Mouse (Mus musculus) neural tube, embryonic 12.5 days (tissue): ENCODE data around the gene Foxr1. TPM values are rescaled to one million over a fixed set of nuclear protein-coding genes. Genes with fewer than 3 reads are reported as not detected.

Source experiments
- ATAC-seq: fragments of 200-750 bp; cut with Nextera tagmentation; 2 replicates; pipeline ENCODE4 v1.8.0; 2017; ENCODE audit warnings: low read depth, mild to moderate bottlenecking, moderate TSS enrichment, moderate library complexity; ENCODE audit not compliant: low FRiP score
- H3K27ac ChIP-seq: fragments of 300-500 bp; sonication (generic); 2 replicates; pipeline ENCODE4 v1.5.1; 2016
- H3K27me3 ChIP-seq: fragments of 300-500 bp; sonication (generic); replicated peaks from 2 replicates; pipeline ENCODE4 v1.6.1; 2016; ENCODE audit warnings: mild to moderate bottlenecking
- H3K36me3 ChIP-seq: fragments of 300-500 bp; sonication (generic); 2 replicates; pipeline ENCODE4 v1.6.1; 2016; ENCODE audit warnings: mild to moderate bottlenecking
- H3K4me1 ChIP-seq: fragments of 300-500 bp; sonication (generic); 2 replicates; pipeline ENCODE4 v1.6.1; 2016
- H3K4me2 ChIP-seq: fragments of 300-500 bp; sonication (generic); replicated peaks from 2 replicates; pipeline ENCODE4 v1.6.1; 2016; ENCODE audit warnings: mild to moderate bottlenecking
- H3K4me3 ChIP-seq: fragments of 300-500 bp; sonication (generic); 2 replicates; pipeline ENCODE4 v1.5.1; 2016
- H3K9ac ChIP-seq: fragments of 300-500 bp; sonication (generic); 2 replicates; pipeline ENCODE4 v1.6.1; 2016; ENCODE audit warnings: mild to moderate bottlenecking
- H3K9me3 ChIP-seq: fragments of 300-500 bp; sonication (generic); 2 replicates; pipeline ENCODE4 v1.6.1; 2016; ENCODE audit warnings: mild to moderate bottlenecking
- WGBS: fragments of 180-500 bp; shearing (Covaris S2); methylation state at CpG from one replicate; pipeline ENCODE4 v1.1.7; 2016; 5-methylcytosine and 5-hydroxymethylcytosine counted together
- polyA plus RNA-seq: library from polyadenylated mRNA; unstranded; fragments of >200 nt; fragmentation: Nextera tagmentation; extraction: Ambion mirVana; gene quantifications from 2 replicates; pipeline ENCODE4 v1.2.1, GENCODE M21; 2016

The Foxr1 gene
- polyA plus RNA-seq, 1 experiment from 2014 or later = not detected

DNA sequence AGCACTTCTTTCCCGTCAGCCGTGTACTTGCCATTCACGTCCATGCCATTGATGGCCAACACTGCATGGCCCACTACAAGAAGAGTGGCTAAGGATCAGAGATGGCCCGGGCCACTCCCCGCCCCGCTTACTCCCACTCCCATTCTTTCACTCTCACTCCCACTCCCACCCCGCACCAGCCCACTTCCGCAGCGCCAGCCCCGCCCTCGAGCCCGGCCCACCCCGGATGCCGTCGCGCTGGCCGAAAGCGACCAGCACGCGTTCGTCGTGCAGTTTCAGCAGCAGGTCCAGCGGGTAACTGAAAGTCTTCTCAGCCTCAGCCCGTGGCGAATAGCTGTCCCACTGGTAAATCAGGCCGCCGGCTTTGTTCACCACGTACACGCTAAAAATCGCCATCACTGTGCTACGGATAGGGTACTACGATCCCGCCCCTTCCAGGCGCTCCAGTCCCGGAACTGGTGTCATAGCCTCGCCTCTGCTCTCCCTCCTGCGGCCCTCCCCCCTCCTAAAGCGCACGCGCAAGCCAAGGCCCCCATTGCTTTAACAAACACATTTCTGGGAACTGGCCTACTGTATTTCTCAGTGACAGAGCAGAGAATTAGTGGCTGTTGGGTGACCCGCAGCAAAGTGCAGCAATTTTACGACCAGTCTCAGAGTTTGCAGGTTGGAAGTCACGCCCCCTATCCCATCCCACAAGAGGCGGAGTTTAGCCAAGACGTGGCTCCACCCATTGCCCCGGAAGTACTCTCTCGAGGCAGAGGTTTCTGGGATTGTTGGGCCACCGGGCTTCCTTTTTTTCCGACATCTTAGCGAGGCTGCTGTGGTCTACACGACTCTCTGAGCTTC, 33.8 kb downstream of the Foxr1 start, which contains the start of the genes Rps25 and Trappc4:
TSS of gene Rps25 (plus strand) at position 234 of the 846 bp plus-strand sequence.
TSS of gene Trappc4 (minus strand) at position 695 of the 846 bp plus-strand sequence.
- peak within 1 kb of the TSS; percentile 86 for H3K27ac ChIP-seq
- H3K4me1 ChIP-seq = peaks cover 11% of the 10 kb centered on the region
- H3K4me3 ChIP-seq = peak within 1 kb of the TSS; percentile 72
- peaks cover 63% of the 10 kb centered on the region for H3K36me3 ChIP-seq
- under 1% methylated on average over 51 of the region's 51 CpGs for whole genome bisulfite sequencing
- H3K9ac ChIP-seq = peak within 1 kb of the TSS; percentile 73
- H3K27me3 ChIP-seq = no peaks in the 10 kb centered on the region
- H3K4me2 ChIP-seq = peak within 1 kb of the TSS; percentile 86
- peak; percentile 95 for ATAC-seq
- no peaks in the 10 kb centered on the region for H3K9me3 ChIP-seq

DNA sequence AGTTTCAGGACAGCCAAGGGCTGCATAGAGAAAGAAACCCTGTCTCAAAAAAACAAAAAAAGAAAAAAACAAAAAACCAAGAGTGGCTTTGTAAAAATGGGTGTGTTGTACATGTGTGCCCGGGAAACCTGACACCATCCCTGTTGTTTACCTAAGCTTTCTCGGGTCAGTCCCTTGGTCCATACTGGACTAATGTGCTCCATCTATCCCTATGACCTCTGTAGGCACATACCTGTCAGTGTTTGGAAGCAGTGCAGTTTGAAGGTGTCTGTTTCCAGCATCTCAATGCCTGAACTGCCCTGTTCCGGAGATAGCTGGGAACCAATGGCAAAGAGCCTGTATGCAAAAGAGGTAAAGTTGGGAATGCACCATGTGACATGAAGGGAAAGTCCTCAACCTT, 35.9 kb downstream of the Foxr1 start:
- H3K4me3 ChIP-seq = no peak overlapping the region
- no peak overlapping the region for H3K27ac ChIP-seq
- H3K36me3 ChIP-seq = peaks cover 63% of the 10 kb centered on the region
- H3K9me3 ChIP-seq = no peaks in the 10 kb centered on the region
- 86% methylated on average over 3 of the region's 3 CpGs for WGBS
- H3K4me1 ChIP-seq = peaks cover 11% of the 10 kb centered on the region
- ATAC-seq = no peak
- H3K9ac ChIP-seq = no peak overlapping the region
- H3K4me2 ChIP-seq = no peak overlapping the region
- H3K27me3 ChIP-seq = no peaks in the 10 kb centered on the region

DNA sequence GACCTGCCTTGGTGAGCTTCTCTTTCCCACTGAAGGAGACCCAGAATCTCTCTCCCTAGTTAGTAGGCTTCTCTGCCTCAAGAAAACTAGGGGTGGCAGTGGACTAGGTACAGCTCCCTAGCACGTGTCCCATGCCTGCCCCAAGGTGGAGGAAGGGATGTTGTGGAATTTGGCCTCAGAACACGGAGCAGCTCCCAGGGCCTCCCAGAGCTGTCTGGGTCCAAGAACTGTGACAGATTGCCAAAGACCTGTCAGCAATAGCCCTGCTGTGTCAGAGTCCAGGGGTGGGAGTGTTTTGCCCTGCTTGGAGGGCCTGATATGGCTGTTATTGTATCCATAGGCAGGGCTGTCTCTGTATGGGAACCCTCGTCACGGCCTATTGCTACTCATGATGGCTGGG, 39.9 kb downstream of the Foxr1 start:
- peaks cover 24% of the 10 kb centered on the region for H3K4me1 ChIP-seq
- no peak overlapping the region for H3K27ac ChIP-seq
- no peak overlapping the region for H3K9ac ChIP-seq
- H3K4me2 ChIP-seq = no peak overlapping the region
- no peak for ATAC-seq
- H3K27me3 ChIP-seq = no peaks in the 10 kb centered on the region
- no peak overlapping the region; the same call in 1 of the 2 replicates for H3K4me3 ChIP-seq
- H3K36me3 ChIP-seq = peaks cover 66% of the 10 kb centered on the region
- WGBS = 90% methylated on average over 4 of the region's 4 CpGs
- H3K9me3 ChIP-seq = no peaks in the 10 kb centered on the region

DNA sequence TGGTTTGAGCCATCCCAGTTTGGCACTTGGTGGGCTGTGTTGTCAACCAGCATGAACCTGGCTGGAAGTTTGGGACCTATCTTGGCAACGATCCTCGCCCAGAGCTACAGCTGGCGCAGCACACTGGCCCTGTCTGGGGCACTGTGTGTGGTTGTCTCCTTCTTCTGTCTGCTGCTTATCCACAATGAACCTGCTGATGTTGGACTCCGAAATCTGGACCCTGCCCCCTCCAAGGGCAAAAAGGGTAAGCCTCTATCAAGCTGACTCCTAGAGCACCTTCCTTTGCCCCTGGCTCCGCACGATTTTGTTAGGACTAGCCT, 41.2 kb downstream of the Foxr1 start:
- Histone ChIP-seq H3K27me3 (no peaks in the 10 kb centered on the region), H3K36me3 (peaks cover 62% of the 10 kb centered on the region), H3K4me2 (peak overlapping the region; percentile 95; the same call in 1 of the 2 replicates), H3K9ac (no peak overlapping the region), H3K9me3 (no peaks in the 10 kb centered on the region), H3K4me1 (peaks cover 22% of the 10 kb centered on the region), H3K4me3 (no peak overlapping the region), H3K27ac (no peak overlapping the region)
- 92% methylated on average over 6 of the region's 6 CpGs for WGBS
- no peak for ATAC-seq

DNA sequence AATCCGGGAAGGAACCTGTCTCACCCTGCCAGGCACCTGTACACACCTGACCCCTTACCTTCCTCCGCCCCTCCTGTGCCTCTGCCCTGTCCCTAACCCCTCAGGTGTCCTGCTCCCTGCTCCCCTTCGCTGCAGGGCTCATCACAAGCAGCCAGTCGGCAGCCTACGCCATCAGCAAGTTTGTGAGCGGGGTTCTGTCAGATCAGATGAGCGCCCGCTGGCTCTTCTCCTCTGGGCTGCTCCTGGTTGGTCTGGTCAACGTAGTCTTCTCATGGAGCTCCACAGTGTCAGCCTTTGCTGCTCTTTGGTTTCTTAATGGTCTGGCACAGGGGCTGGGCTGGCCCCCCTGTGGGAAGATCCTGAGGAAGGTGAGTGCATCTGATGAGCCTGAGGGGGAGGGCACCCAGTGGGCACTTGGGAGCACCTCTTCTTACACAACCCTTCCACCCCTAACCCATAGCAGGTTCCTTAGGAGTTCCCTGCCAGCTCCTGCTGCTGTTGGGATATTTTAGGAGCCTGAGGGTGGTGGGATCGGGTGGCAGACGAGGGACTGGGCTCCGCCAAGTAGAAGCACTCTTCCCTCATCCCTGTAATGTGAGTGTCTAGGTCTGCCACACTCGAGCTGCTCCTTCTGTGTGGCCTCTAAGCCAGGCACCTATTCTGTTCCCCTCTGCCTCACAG, 41.7 kb downstream of the Foxr1 start:
- H3K4me1 ChIP-seq = peaks cover 22% of the 10 kb centered on the region
- ATAC-seq = no peak
- H3K27me3 ChIP-seq = no peaks in the 10 kb centered on the region
- peak overlapping the region; percentile 95 for H3K4me2 ChIP-seq
- no peak overlapping the region for H3K27ac ChIP-seq
- H3K9me3 ChIP-seq = no peaks in the 10 kb centered on the region
- peak overlapping the region; percentile 70; the same call in 1 of the 2 replicates for H3K4me3 ChIP-seq
- 0 out of 2 replicates have a peak overlapping the region, but pooled peaks have one; percentile 83 for H3K9ac ChIP-seq
- WGBS = 85% methylated on average over 13 of the region's 13 CpGs
- peaks cover 57% of the 10 kb centered on the region for H3K36me3 ChIP-seq

DNA sequence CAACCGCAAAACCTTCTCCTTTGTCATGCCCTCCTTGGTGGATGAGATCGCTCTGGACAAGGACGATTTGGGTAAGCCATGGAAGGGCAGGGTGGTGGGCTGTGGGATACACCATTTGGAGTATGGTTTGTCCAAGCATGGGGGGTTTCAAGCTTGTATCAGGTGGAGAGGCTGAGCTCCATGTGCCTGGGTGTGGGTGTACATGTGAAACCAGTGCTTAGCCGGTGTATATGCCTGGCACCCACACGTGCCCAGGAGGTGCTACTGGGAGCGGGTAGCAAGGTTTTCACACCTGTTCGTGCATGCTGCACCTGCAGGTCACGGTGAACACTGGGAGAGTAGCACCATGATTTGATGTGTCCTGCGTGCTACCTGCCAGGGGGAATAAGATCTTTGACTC, 42.4 kb downstream of the Foxr1 start:
- Histone ChIP-seq H3K27ac (peak overlapping the region; percentile 59; the same call in 1 of the 2 replicates), H3K4me3 (peak overlapping the region; percentile 70), H3K4me2 (peak overlapping the region; percentile 95), H3K9me3 (no peaks in the 10 kb centered on the region), H3K4me1 (peaks cover 22% of the 10 kb centered on the region), H3K27me3 (no peaks in the 10 kb centered on the region), H3K9ac (peak overlapping the region; percentile 83), H3K36me3 (peaks cover 50% of the 10 kb centered on the region)
- ATAC-seq = no peak
- 81% methylated on average over 9 of the region's 9 CpGs for WGBS

DNA sequence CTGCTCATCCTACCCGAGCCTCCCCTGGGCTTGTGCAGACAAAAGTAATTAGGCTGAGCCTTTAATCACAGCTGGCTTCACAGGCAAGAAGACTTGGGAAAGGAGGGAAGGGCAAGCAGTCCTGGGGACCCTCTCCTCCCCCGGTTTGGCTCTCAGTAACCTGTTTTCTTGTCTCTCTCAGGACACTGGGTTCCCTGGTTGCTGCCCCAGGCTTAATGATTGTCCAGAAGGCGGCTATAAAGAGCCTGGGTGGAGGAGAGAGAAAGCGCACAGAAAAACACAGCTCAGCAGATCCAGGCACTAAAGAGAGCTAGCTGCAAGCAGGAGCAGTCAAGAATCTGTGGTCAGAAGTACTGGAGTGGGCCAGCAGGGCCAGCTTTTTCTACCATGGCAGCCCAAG, 42.8 kb downstream of the Foxr1 start:
- 7% methylated on average over 4 of the region's 4 CpGs for WGBS
- peak overlapping the region; percentile 95 for H3K4me2 ChIP-seq

DNA sequence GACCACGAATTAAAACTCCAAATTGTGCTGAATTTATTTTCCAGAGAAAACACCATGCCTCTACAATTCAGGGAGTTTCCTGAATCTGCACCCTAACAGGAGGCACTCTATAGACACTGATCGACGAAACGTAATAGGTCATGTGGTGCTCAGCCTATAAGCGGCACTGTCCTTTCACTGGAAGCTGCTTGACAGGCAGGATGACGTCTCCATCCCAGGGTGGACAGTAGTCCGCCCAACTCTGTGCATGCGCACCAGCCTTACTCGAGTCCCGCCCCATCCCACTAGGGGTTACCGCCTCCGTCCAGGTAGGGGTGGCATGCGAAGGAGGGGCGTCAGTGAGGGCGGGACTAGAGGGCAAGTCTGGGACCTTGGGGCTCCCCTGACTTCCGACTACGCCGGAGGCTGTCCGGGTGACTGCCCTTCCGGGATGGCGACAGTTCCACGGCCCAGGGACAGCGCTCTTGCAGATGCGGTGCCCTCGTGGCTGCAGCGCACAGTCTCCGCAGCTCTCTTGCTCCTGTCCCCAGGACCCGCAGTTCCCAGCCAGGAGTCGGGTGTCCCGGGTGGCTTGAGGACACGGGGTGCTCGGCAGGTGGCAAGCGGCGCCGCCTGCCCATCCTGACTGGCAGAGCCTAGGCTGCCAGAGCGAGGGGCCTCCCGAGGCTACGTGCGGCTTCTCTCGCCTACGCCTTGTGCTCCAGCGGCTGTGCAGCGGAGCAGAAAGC, 44.1 kb downstream of the Foxr1 start, which contains the start of gene Slc37a4:
TSS of gene Slc37a4 (plus strand) at position 169 of the 728 bp plus-strand sequence.
- peak within 1 kb of the TSS; percentile 70 for H3K4me3 ChIP-seq

More for the DNA sequence above, 42.8 kb downstream of the Foxr1 start:
- Histone ChIP-seq H3K36me3 (peaks cover 45% of the 10 kb centered on the region), H3K9me3 (no peaks in the 10 kb centered on the region), H3K27ac (peak overlapping the region; percentile 59; the same call in 1 of the 2 replicates), H3K4me1 (peaks cover 22% of the 10 kb centered on the region), H3K27me3 (no peaks in the 10 kb centered on the region), H3K4me3 (peak overlapping the region; percentile 70), H3K9ac (peak overlapping the region; percentile 83)
- ATAC-seq = no peak

DNA sequence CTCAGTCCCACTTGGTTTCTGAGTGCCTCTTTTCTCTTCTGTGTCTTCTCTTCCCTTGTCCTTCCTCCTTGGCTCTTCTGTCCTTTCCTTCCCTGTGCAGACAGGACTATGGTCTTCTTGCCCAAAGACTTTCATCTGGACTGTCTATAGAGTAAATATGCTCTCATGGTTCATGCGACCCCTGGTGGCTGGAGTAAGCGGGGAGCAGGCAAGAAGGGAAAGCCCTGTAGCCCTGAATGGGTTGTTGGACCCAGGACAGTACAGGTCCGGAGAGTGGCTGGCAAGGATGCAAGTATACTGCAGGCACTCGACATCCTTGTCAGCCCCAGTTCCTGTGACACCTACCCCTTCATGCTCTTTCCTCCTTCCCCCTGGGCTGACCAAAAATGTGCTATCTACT, 49.5 kb downstream of the Foxr1 start:
- WGBS = 41% methylated on average over 4 of the region's 4 CpGs
- ATAC-seq = 0 out of 2 replicates have a peak, but pooled peaks have one; percentile 25
- H3K36me3 ChIP-seq = peaks cover 57% of the 10 kb centered on the region

More for the DNA sequence above, 44.1 kb downstream of the Foxr1 start, which contains the start of gene Slc37a4:
- ATAC-seq = peak; percentile 97
- Histone ChIP-seq H3K27me3 (no peaks in the 10 kb centered on the region), H3K4me2 (peak within 1 kb of the TSS; percentile 95), H3K9ac (peak within 1 kb of the TSS; percentile 83), H3K27ac (peak within 1 kb of the TSS; percentile 80; the same call in 1 of the 2 replicates), H3K36me3 (peaks cover 39% of the 10 kb centered on the region), H3K4me1 (peaks cover 22% of the 10 kb centered on the region), H3K9me3 (no peaks in the 10 kb centered on the region)
- WGBS = under 1% methylated on average over 43 of the region's 43 CpGs

DNA sequence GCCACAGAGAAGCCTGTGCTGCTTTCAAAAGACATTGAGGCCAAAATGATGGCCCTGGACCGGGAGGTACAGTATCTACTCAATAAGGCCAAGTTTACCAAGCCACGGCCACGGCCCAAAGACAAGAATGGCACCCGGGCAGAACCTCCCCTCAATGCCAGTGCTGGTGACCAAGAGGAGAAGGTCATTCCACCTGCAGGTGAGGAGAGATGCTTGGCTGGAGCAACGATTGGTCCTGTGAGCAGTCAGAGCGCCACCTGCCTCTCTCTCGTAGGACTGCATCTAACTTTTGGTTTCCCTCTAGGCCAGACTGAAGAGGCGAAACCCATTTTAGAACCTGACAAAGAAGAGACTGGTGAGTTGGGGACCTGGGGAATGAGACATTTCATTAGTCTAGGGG, 51.7 kb downstream of the Foxr1 start:
- Histone ChIP-seq H3K9ac (no peak overlapping the region), H3K4me2 (no peak overlapping the region), H3K4me1 (no peaks in the 10 kb centered on the region), H3K9me3 (no peaks in the 10 kb centered on the region), H3K36me3 (peaks cover 78% of the 10 kb centered on the region), H3K27me3 (no peaks in the 10 kb centered on the region), H3K4me3 (no peak overlapping the region), H3K27ac (no peak overlapping the region)
- no peak for ATAC-seq
- 68% methylated on average over 8 of the region's 8 CpGs for WGBS

More for the DNA sequence above, 49.5 kb downstream of the Foxr1 start:
- no peaks in the 10 kb centered on the region for H3K9me3 ChIP-seq
- H3K4me2 ChIP-seq = no peak overlapping the region
- peaks cover 4% of the 10 kb centered on the region; the same call in 1 of the 2 replicates for H3K4me1 ChIP-seq
- H3K27me3 ChIP-seq = no peaks in the 10 kb centered on the region
- no peak overlapping the region for H3K27ac ChIP-seq
- H3K4me3 ChIP-seq = no peak overlapping the region
- H3K9ac ChIP-seq = no peak overlapping the region

DNA sequence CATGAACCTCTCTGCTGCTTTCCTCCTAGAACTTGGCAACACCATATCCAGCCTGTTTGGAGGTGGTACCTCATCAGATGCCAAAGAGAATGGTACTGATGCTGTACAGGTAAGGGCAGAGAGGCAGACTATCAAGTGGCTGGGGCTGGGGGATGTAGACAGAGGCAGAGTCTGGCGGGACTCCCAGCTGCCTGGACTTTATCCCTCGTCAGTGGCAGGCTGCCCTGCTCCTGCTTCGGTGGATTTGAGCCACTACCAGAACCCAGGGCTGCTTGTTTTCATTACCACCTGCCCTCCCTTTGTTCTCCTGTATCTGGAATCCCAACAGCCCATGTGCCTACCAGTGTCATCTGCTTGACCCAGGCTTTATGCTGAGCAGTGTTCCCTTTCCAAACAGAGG, 53.7 kb downstream of the Foxr1 start:
- no peak overlapping the region for H3K4me2 ChIP-seq
- no peaks in the 10 kb centered on the region for H3K4me1 ChIP-seq
- no peak for ATAC-seq
- H3K9ac ChIP-seq = no peak overlapping the region
- no peak overlapping the region for H3K4me3 ChIP-seq
- no peaks in the 10 kb centered on the region for H3K27me3 ChIP-seq
- no peak overlapping the region for H3K27ac ChIP-seq
- peaks cover 94% of the 10 kb centered on the region for H3K36me3 ChIP-seq
- 85% methylated on average over 3 of the region's 3 CpGs for WGBS
- no peaks in the 10 kb centered on the region for H3K9me3 ChIP-seq
